Mouse (Mus musculus): Measurements from ENCODE around the gene Tmco5. TPM values are rescaled to one million over a fixed set of nuclear protein-coding genes. Genes with fewer than 3 reads are reported as not detected.

The Tmco5 gene
- polyA plus RNA-seq, 1 experiment from 2014 or later: not detected

DNA sequence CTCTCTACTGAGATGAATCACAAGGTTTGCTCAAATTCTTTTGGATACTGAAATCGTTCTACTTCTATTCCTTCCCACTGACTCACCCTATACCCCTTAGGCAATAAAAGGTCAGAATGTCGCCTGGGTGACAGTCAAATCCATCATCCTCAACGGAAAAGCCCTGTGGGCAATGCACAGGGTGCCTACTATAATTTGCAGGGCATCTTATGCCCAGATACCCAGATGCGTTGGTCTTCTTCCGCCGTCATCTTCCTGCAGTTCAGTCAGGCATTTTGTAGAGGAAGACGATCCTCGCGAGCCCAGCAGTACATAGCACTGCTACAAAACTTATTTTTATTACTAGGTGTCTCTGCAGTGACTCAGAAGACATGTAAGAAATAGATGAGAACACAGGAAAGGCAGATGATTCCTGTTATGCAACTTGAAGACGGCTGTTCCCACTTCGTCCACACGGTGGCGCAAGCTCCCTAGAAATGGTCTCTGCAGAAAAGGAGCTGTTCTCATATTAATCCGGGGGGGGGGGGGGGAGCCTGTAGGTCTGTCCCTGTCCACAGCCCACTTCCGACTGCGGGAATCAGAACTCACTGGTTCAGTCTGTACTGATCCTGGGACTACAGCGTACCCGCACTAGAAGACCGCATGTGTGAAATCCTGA is 21.3 kb downstream of the Tmco5 start:
- Histone ChIP-seq H3K9me3 (ENCODE audit: control insufficient read depth) (no peaks in the 10 kb centered on the region), H3K36me3 (ENCODE audit: control insufficient read depth, insufficient read depth) (no peaks in the 10 kb centered on the region), H3K4me1 (replicated peaks; ENCODE audit: control insufficient read depth, insufficient read depth, low read length) (no peaks in the 10 kb centered on the region), H3K27ac (ENCODE audit: low read depth, low read length) (no peak overlapping the region), H3K27me3 (replicated peaks; ENCODE audit: control insufficient read depth, insufficient read depth, low read length) (no peaks in the 10 kb centered on the region), H3K9ac (ENCODE audit: low read depth, low read length) (no peak overlapping the region), H3K4me3 (ENCODE audit: low read depth, low read length) (peak overlapping the region; percentile 36), H3K4me2 (replicated peaks; ENCODE audit: low read depth) (peak overlapping the region; percentile 63)
- peak; percentile 88 for TF ChIP-seq CTCF (IDR thresholded peaks at IDR 0.05; ENCODE audit: low read depth)
- ATAC-seq: 0 out of 2 replicates have a peak, but pooled peaks have one; percentile 35
- WGBS: 14% methylated on average over 19 of the region's 19 CpGs

DNA sequence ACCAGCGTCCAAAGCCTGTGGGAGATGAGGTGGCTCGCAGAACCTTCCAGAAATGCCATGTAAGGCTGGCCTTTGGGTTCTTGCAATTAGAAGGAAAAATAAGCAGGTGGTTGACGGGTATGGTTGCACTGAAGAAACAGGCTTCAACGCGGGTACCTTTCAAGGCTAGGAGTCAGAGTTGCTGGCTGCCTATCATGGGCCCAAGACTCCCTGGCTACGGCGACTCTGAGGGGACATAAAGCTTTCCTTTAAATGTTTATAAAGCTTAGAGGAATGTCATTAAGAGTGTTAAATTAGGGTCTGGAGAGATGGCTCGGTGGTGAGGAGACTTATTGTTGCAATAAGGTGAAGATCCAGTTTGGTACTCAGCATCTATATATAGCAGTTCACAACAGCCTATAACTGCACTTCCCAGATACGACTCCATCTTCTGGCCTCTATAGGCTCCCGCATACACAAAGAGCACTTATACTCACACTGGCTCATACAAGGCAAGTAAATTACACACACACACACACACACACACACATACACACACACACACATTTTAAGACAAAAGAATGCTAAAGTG is 21.9 kb downstream of the Tmco5 start:
- Histone ChIP-seq H3K9ac (ENCODE audit: low read depth, low read length) (no peak overlapping the region), H3K36me3 (ENCODE audit: control insufficient read depth, insufficient read depth) (no peaks in the 10 kb centered on the region), H3K9me3 (ENCODE audit: control insufficient read depth) (no peaks in the 10 kb centered on the region), H3K27ac (ENCODE audit: low read depth, low read length) (no peak overlapping the region), H3K27me3 (replicated peaks; ENCODE audit: control insufficient read depth, insufficient read depth, low read length) (no peaks in the 10 kb centered on the region), H3K4me1 (replicated peaks; ENCODE audit: control insufficient read depth, insufficient read depth, low read length) (no peaks in the 10 kb centered on the region), H3K4me3 (ENCODE audit: low read depth, low read length) (peak overlapping the region; percentile 36), H3K4me2 (replicated peaks; ENCODE audit: low read depth) (peak overlapping the region; percentile 63)
- WGBS: 35% methylated on average over 10 of the region's 10 CpGs
- peak; percentile 9; the same call in 1 of the 2 replicates for TF ChIP-seq CTCF (IDR thresholded peaks at IDR 0.05; ENCODE audit: low read depth)
- ATAC-seq: no peak

DNA sequence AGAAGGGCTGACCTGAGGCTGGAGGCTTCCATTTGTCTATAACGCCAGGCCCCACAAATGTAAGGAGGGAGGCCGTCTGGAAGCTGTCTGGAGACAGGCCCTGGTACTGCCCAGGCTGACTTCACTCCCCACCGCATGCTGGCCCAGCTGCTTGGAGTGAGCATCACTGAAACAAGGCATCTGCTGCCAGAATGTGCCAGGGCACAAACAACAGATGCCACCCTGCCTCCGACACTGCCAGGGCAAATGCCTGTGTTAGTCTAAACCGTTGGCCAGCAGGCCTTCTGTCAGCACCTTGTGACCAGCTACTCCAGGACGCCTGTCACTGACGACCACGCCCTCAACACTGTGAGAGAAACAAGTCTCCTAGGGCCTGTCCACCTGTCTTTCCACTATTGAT is 29.8 kb downstream of the Tmco5 start:
- Histone ChIP-seq H3K4me3 (ENCODE audit: low read depth, low read length) (no peak overlapping the region), H3K9ac (ENCODE audit: low read depth, low read length) (no peak overlapping the region), H3K4me2 (replicated peaks; ENCODE audit: low read depth) (no peak overlapping the region), H3K4me1 (replicated peaks; ENCODE audit: control insufficient read depth, insufficient read depth, low read length) (no peaks in the 10 kb centered on the region), H3K27me3 (replicated peaks; ENCODE audit: control insufficient read depth, insufficient read depth, low read length) (no peaks in the 10 kb centered on the region), H3K27ac (ENCODE audit: low read depth, low read length) (no peak overlapping the region), H3K36me3 (ENCODE audit: control insufficient read depth, insufficient read depth) (no peaks in the 10 kb centered on the region), H3K9me3 (ENCODE audit: control insufficient read depth) (no peaks in the 10 kb centered on the region)
- 80% methylated on average over 8 of the region's 8 CpGs for WGBS
- no peak for TF ChIP-seq CTCF (IDR thresholded peaks at IDR 0.05; ENCODE audit: low read depth)
- ATAC-seq: no peak

DNA sequence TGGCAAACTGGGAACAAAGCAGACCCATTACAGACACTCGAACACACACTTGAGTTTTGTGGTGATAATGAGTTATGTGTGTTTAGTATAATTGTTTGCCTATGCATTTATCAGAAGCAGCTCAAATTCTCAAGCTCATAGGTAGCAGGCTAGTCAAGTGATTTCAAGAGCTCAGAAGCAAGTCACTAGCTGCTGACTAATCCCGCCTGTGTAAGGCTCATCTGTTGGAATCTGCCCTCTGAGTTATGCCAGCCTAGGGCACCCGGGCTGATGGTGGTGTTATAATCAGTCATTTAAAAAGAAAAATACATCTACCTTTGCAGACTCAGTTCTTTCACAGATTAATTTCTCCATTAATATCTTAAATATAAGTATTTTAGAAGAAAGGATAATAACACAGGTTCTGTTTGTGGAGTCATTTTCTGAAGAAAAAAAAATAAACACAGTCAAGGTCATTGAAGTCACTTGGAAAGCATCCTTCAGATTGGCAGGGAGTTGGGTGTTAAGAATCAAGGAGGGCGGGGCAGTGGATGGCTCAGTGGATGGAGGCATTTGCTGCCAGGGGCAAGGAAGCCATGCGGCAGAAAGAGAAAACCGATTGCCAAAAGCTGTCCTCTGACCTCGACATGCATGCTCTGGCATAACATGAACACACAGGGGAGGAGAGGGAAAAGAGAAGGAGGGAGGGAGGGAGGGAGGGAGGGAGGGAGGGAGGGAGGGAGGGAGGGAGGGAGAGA is 34.0 kb downstream of the Tmco5 start:
- Histone ChIP-seq H3K4me3 (ENCODE audit: low read depth, low read length) (no peak overlapping the region), H3K9me3 (ENCODE audit: control insufficient read depth) (no peaks in the 10 kb centered on the region), H3K27me3 (replicated peaks; ENCODE audit: control insufficient read depth, insufficient read depth, low read length) (no peaks in the 10 kb centered on the region), H3K4me2 (replicated peaks; ENCODE audit: low read depth) (no peak overlapping the region), H3K9ac (ENCODE audit: low read depth, low read length) (no peak overlapping the region), H3K4me1 (replicated peaks; ENCODE audit: control insufficient read depth, insufficient read depth, low read length) (no peaks in the 10 kb centered on the region), H3K36me3 (ENCODE audit: control insufficient read depth, insufficient read depth) (no peaks in the 10 kb centered on the region), H3K27ac (ENCODE audit: low read depth, low read length) (no peak overlapping the region)
- WGBS: 71% methylated on average over 7 of the region's 7 CpGs
- TF ChIP-seq CTCF (IDR thresholded peaks at IDR 0.05; ENCODE audit: low read depth): no peak
- ATAC-seq: no peak

DNA sequence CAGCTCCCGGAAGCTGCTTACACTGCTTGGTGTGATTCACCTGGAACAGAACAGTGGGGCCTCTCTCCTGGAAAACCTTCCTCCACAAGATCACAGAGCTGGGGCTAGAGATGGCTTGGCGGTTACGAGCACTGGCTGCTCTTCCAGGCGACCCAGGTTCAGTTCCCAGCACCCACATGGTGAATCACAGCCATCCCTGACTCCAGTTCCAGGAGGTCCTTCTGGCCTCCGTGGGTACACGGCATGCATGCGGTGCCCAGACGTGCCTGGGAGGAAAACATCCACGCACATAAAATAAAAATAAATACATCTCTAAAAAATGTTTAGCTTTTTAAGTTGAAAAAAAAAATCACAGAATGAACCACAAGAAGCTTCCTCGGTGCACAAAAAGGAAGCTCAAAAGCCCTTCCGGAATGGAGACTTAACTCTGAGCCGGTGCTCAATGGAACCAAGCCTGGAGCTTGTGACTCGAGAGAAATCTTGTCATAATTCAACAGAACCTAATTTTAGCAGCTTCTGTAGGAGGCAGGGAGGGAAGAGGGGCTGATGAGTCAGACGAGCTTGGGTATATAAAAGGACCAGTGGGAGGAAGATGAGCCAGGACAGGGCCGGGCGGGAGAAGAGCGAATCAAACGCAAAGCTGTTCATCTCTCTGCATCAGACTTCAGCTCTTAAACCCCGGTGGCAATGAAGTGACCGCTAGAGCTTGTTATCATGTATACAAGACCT is 35.4 kb downstream of the Tmco5 start:
- no peak for ATAC-seq
- TF ChIP-seq CTCF (IDR thresholded peaks at IDR 0.05; ENCODE audit: low read depth): no peak
- H3K9ac ChIP-seq (ENCODE audit: low read depth, low read length): no peak overlapping the region
- no peaks in the 10 kb centered on the region for H3K27me3 ChIP-seq (replicated peaks; ENCODE audit: control insufficient read depth, insufficient read depth, low read length)
- 74% methylated on average over 20 of the region's 20 CpGs for WGBS
- no peak overlapping the region for H3K4me3 ChIP-seq (ENCODE audit: low read depth, low read length)
- H3K9me3 ChIP-seq (ENCODE audit: control insufficient read depth): no peaks in the 10 kb centered on the region
- no peaks in the 10 kb centered on the region for H3K36me3 ChIP-seq (ENCODE audit: control insufficient read depth, insufficient read depth)
- H3K27ac ChIP-seq (ENCODE audit: low read depth, low read length): no peak overlapping the region
- no peaks in the 10 kb centered on the region for H3K4me1 ChIP-seq (replicated peaks; ENCODE audit: control insufficient read depth, insufficient read depth, low read length)
- H3K4me2 ChIP-seq (replicated peaks; ENCODE audit: low read depth): no peak overlapping the region

DNA sequence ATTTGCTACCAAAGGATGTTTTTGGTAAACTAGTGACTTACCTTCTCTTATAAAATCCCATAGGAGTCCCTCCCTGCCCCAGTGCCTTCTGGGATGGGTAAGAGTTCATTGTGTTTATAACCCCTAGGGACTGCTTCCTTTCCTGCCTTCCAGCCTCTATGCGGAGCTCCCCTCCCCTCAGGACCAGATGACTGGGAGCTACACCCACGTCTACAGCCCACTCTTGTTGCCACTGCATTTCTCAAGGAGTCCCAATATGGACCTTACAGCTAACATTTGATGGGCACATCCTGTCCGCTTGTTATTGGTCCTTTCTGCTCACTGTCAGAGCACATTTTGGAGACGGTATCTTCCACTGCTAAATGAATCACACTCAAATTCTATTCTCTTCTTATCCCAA is 36.1 kb downstream of the Tmco5 start:
- TF ChIP-seq CTCF (IDR thresholded peaks at IDR 0.05; ENCODE audit: low read depth): no peak
- Histone ChIP-seq H3K9ac (ENCODE audit: low read depth, low read length) (no peak overlapping the region), H3K4me2 (replicated peaks; ENCODE audit: low read depth) (no peak overlapping the region), H3K9me3 (ENCODE audit: control insufficient read depth) (no peaks in the 10 kb centered on the region), H3K4me1 (replicated peaks; ENCODE audit: control insufficient read depth, insufficient read depth, low read length) (no peaks in the 10 kb centered on the region), H3K36me3 (ENCODE audit: control insufficient read depth, insufficient read depth) (no peaks in the 10 kb centered on the region), H3K27ac (ENCODE audit: low read depth, low read length) (no peak overlapping the region), H3K27me3 (replicated peaks; ENCODE audit: control insufficient read depth, insufficient read depth, low read length) (no peaks in the 10 kb centered on the region), H3K4me3 (ENCODE audit: low read depth, low read length) (no peak overlapping the region)
- ATAC-seq: no peak
- 79% methylated on average over 4 of the region's 4 CpGs for WGBS
